Mouse (Mus musculus) liver, adult (tissue): Measurements from ENCODE around the gene Pcf11.

Experiments
- GATA4 ChIP-seq: IDR thresholded peaks from 2 replicates; pipeline ENCODE4 v1.6.1; 2014; ENCODE audit warnings: mild to moderate bottlenecking, low read length; ENCODE audit not compliant: insufficient replicate concordance

Pcf11 gene

DNA sequence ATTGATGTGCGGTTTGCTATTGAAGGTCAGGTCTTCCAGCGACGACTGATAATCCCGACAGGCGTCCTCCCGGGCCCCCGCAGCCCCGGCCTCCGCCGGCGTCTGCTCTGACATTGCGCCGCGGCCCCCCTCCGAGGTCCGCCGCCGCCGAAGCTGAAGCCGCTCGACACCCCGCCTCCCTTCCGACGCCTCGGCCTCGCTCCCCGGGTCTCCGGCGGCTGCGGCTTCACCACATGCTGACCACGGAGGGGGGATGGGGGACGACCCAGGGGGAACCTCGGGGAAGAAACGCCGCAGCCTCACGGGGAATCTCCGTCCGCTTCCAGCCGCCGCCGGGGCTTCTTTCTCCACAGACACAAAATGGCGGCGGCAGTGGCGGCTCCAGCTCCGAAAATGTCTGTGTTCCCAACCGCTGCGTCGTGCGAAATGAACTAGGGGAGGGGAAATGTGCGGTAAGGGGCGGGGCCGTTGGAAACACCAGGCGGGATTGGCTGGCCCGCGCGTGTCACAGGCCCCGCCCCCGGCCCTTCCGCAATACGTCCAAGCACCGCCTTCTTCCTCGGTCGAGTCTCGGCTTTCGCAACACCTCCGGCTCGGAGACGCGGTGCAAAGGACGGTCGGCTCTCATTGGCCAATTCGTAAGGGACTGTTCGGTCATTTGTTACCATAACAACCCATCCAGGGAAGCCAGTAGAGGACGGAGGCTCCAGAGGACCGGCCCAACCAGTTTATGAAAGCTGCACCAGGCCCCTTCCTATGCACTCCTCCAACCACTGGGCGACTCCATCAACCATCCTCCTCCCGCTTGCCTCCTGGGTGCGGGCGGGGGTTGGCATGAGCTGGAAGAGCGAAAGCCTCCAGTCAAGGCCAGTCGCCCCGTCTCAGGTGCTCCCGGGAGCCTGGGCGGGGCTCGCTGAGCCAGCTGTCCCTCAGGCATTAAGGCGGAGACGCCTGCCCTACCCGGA is at the start of gene Pcf11:
Gene Pcf11 (minus strand): TSS at position 428 of the 965 bp plus-strand sequence.
- TF ChIP-seq GATA4 = no peak

DNA sequence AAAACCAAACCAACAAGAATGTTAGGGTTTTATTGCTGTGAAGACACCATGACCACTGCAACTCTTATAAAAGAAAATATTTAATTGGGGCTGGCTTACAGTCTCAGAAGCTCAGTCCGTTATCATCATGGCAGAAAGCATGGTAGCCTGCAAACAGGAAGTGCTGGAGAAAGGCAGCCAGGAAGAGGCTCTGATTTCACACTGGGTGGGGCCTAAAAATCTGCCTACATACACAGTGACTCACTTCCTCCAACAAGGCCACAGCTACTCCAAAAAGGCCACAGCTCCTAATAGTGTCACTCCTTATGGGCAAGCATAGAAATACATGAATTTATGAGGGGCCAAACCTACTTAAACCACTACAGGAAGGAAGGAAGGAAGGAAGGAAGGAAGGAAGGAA is 45.3 kb upstream of the Pcf11 start:
- no peak for TF ChIP-seq GATA4

DNA sequence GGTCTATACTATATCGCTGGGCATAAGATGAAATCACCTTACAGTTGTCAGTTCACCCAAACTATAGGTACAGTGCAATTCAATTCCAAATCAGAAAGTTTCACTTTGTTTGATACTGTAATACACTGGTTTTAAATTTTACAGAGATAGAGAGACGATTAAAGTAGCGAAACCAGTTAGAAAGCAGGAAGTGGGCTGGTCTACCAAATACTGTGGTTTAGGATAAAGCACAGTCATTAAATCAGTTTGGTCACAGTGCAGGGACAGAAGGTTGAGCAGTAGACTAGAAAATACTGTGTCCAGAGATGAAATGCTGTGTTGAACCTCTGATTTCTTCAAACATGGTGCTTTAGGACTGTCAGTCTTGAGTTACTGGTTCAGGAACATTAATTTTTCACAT is 41.9 kb upstream of the Pcf11 start:
- no peak for TF ChIP-seq GATA4

DNA sequence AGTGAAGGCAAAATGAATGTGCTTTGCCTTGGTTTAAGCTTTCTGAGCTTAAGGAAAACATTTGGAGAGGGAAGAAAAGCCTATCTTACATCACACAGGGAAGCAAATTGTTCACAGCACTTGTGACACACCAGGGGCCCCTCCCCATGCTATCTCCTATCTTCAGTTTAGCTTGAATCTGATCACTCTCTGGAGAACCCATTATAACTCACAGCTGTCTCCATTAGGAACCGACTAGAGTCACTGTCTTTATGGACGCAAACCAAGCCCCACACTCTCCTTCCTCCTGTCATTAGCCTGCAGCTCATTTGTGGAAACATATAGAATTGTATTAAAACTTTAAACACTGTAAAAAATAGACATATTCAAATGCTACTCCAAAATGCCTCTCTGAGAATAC is 39.8 kb upstream of the Pcf11 start:
- no peak for TF ChIP-seq GATA4

DNA sequence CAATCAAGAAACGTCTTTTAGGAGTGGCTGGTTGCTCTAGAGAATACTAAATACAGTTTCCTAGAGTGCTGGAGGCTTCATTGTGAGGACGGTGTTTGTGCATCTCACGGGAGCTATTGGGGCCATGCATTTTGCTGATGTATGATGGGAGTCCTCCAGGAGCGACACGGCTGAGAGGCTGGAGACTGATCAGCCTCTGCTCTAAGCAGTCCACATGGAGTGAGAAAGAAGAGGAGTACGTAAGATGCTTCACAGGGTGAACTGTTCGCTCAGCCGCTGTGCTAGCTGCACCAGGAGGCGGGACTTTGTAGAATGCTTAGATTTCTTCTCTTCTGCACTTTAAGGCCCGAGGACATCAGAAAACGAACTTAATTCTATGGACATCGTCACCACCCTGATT is 37.0 kb upstream of the Pcf11 start:
- no peak for TF ChIP-seq GATA4

DNA sequence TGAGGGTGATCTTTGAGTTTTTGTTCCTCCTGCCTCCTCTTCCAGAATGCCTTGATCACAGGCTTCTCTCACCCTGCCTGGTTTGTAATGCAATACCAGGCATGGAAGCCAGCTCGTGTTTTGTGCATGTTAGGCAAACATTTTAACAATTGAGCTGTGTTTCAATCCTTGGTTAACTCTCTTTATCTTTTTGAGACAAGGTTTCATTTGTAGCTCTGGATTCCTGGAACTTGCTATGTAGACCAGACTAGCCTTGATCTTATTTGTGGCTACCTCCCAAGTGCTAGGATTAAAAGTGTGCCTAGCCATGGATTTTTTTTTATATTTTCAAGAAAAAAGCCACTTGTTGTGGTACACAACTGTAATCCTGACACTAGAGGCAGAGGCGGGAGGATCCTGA is 35.8 kb upstream of the Pcf11 start:
- TF ChIP-seq GATA4 = no peak

DNA sequence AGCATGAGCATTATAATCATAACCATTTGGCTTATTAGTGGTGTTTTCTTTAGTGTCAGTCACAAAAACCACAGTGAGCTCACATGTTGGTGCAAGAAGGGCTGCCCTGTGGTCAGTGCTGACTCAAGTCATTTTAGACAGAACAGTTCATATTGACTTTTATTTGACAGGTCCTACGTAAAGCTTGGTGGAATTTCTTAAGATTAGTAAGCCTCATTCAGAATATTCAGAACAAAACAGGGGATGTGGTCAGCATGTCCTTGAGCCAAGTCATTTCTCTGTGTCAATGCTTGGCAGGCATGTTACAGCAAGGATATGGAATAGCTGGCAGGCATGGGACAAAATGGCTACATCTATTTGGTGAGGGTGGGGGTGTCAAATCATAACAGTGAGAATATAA is 33.9 kb upstream of the Pcf11 start:
- TF ChIP-seq GATA4 = no peak

DNA sequence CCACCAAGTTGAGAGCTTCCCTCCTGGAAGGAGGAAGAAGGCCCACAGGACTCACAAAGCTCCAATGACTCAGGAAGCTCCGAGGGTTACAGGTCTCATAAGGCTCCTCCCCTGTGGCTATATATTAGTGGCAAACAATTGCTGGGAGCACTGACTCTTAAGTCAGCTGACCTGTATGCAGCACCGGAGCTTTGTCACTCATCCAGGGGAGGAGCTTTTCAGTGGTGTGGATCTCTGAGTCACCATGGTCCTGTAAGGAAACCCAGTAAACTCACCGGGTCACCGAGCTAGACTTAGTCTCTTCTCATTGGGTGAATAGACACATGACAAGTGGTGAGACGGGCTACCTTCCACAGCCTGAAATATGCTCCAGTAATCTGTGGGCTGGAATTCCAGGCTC is 29.0 kb upstream of the Pcf11 start:
- no peak for TF ChIP-seq GATA4

DNA sequence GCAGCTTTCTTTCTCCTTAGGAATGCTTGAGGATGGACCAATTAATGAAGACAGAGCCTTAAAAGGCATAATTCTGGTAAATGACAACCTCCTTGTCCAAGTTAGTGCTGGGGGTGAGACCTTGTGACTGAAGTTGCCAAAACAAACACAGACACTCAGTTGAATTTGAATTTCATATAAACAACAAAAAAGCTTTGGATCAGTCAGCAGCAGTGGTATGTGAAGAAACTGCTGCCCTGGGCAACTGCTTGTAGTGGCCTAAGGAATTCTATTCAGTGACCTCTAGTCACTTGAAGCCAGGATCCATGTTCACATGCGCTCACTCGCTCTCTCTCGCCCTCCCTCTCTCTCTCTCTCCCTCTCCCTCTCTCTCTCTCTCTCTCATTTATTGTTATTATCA is 26.7 kb upstream of the Pcf11 start:
- TF ChIP-seq GATA4 = no peak

DNA sequence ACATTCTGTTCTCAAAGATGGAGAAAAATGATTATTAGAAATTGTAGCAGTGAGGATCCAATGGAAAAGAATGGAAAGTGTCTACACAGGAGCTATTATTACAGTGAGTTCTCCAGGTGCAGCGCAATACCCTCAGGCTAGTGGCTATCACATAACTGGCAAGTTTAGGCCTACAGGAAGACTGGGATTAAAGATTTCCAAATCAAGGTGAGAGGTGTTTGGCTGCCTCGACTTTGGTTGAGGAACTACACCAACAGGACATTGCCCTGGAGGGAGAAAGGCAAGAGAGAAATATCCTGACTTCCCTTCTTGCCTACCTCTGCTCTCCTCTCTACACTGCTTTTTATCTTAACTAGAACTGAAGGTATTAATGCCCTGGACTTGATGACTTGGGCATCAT is 19.4 kb upstream of the Pcf11 start:
- no peak for TF ChIP-seq GATA4

DNA sequence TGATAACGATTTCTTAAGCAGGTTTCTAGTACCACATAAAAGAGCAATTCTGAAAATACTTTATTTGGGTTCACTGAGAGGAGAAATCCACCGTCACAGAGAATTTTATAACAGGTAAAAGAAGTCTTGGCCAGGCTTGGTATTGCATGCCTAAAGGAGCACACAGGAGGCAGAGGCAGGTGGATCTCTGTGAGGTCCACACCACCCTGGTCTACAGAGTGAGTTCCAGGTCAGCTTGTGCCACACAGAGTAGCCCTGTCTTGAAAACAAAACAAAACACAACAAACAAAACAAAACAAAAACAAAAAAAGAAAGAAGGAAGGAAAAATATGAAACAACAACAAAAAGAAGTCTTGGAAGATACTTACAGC is 18.6 kb upstream of the Pcf11 start:
- no peak for TF ChIP-seq GATA4

DNA sequence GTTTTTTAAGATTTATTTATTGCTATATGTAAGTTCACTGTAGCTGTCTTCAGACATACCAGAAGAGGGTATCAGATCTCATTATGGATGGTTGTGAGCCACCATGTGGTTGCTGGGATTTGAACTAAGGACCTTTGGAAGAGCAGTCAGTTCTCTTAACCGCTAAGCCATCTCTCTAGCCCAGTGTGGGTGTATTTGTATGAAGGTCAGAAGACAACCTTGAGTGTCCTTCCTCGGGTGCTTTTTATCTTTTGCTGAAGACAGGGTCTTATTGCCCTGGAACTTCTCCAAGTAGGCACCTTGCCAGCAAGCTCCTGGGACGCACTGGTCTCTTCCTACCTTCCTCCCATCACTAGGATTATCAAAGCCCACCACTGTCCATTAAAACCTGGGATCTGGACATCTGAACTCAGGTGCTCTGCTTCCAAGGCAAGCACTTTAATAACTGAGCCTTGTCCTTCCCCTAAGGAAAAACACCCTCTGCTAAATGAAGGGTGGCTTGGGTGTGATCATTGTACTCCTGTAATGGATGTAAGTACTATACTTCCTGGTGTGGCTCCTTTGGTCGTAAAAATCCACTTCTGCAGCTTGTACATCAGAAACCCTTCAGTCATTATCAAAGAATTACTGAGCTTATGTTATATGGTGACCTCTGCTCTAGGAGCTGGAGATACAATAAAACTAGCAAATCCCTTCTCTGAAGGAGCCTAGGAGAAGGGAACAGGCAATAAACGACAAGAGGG is 18.0 kb upstream of the Pcf11 start:
- TF ChIP-seq GATA4 = no peak

DNA sequence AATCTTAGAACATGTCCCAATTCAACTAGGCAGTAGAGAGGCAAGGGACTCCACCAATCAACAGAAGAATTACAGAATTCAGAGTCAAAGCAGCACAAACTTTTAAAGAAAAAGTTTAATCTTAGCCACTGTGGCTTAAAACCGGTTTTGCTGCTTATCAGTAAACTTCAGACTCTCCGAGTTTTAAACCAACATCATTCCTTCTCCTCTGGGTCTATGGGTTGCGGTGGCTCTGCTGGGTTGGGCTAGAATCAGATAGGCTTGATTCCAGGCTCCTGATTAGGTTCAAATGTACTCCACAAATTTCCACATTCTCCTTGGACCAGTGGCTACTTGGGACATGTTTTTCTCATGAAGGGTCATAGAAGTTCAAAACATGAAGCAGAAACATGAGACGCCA is 7.6 kb upstream of the Pcf11 start:
- no peak for TF ChIP-seq GATA4

DNA sequence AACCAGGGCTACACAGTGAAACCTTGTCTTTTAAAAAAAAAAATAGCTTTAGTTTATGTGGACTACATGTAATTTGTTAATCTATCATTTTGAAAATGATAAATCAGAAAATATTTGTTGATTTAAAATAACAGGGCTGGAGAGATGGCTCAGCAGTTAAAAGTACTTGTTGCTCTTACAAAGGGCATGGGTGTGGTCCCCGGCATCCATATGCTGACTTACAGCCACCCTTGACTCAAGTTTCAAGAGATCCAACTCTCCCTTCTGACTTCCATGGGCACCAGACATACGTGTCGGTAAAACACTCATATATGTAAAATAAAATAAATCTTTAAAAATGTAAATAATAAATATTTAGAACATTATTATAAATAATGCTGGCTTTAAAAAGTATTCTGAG is 5.4 kb upstream of the Pcf11 start:
- TF ChIP-seq GATA4 = no peak

DNA sequence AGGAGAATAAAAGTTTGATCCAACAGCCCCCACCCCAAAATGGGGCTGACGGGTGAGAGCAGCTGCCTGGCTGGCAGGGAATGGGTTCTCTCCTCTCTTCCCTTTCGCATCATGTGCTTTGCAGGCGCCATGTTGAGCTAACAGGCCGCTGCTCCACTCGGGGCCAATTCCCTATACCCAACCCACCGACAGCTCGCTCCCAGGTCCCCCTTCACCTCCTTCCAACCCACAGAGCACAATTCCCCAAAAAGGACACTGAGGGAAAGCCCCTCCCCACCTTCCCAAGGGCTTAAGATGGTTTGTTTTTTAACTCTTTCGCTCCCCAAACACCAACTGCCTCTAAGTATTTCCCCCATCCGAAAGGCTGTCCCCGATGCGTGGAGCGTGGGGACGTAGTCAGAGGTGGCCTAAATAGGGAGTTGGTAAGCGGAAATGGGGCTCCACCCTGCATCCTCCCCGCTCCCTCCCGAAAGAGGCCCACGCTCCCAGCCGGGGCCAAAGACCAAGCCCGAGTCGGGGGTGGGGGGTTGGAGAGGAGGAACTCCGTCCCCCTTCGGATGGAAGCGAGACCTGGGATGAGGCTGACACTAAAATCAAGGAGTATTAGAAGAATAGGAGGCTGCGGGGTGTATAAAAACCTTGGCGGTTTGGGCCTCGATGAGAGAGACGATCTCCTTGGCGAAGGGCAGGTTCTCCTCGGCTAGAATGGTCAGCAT is 785 bp downstream of the Pcf11 start:
- TF ChIP-seq GATA4 = no peak
